Mouse (Mus musculus): Measurements from ENCODE around the gene Nectin4.
"Not testable (repeated sequence)": the region's sequence is repeated elsewhere in the genome, so short reads cannot be mapped to it uniquely, and the experiment has no call there.

Gene Nectin4

DNA sequence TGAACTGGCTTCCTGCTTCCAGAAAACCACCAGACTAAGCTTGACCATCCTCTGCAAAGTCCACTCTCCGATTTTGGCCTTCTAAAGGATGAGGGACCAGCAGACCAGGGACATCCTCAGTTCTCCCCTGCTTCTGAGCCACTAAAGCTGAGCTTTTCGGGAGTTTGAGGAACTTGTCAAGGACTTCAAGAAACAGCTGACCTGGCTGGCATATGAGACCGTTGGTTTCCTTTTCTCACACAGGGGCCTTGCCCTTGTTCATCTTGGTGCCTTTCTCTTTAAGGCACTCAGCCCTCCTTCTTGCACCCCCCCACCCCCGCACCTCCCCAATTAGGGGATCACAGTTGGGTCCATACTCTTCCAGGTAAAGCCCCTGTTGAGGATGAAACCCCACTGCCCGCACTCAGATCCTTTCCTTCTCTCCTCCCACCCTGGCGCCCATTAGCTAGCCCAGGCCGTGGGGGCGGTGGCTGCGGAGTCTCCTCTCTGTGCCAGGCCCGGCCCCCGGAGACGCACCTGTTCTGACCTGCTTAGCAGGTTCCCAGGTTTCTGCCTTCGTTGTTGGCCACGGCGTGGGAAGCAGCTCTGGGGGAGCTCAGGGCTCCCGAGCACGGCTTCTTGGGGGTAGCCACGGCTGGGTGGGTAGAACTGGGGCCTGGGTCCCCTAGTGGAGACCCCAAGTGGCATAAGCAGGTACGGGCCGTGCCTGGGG, at the start of gene Nectin4:
Nectin4 (plus strand) TSS at position 255 of the 712 bp plus-strand sequence.
- no peak for DNase-seq (ENCODE audit: inconsistent ontology term)

DNA sequence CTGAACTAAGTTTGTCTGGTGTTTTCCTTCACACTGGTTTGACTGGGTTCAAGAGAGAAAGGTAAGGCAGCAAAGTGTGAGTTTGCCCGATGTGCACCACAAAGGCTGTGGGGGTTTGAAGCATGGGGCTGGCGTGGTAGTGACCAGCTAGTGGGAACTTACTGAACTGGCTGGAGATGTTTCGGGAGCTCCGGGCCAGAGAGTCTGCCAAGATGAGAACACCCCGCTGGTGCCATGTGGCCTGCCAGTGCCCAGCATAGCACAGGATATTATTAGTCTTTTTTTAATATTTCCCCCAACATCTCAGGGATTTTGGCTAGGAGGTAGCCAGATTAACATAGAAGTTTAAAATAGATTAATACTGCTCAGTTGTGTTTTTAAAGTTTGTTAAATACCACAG, 49.7 kb upstream of the Nectin4 start:
- no peak for DNase-seq (ENCODE audit: inconsistent ontology term)

DNA sequence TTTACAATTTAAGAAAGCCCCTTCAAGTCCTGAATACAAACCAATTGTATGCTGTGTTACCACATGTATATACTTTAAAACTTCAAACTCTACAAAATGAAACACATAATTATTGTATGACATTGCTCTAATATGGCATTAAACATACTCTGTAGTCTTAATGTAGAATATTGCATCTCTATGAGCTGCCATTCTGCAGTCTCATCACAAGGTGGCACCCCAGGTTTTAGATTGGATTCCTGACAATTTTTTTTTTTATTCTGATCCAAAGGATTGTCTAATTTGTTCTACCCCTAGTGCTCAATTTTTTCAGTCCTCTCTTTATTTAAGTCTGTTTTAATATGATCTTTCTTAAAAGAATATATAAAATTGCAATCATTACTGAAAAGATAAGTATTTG, 48.5 kb upstream of the Nectin4 start:
- peak; percentile 13 for DNase-seq (ENCODE audit: inconsistent ontology term)

DNA sequence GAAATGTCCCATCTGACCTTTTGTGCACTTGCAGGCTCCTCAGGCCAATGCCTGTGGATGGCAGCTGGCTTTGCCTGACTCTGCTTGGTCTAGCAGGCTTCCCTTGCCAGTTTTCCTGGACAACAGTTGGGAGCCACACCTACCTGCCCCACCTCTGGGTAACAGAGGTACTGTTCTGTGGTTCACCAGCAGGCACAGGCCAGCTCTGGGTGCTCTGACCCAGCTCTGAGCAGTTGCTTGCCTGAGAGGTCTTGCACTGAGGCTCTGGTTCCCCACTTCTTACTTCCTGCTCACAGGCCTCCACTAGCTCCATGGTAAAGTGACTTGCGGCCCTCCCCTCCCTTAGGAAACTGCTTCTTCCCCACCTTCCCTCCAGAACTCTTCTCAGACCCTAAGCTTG, 47.9 kb upstream of the Nectin4 start:
- no peak for DNase-seq (ENCODE audit: inconsistent ontology term)

DNA sequence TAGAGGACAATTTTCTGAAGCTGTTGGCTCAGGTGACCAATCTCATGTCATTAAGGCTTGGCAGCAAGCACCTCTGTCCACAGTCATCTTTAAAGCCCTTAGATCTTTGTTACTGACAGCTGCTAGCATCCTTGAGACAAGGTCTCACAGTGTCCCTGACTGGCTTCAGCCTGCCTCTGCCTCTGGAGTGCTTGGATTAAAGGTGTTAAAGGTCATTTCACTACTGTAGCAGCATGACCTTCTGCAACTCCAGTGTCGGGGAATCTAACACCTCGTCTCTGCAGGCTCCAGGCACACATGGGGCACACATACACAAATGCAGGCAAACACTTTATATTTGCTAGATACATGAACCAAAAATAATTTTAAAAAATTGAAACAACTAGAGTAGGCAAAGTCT, 44.3 kb upstream of the Nectin4 start:
- DNase-seq (ENCODE audit: inconsistent ontology term), result no peak

DNA sequence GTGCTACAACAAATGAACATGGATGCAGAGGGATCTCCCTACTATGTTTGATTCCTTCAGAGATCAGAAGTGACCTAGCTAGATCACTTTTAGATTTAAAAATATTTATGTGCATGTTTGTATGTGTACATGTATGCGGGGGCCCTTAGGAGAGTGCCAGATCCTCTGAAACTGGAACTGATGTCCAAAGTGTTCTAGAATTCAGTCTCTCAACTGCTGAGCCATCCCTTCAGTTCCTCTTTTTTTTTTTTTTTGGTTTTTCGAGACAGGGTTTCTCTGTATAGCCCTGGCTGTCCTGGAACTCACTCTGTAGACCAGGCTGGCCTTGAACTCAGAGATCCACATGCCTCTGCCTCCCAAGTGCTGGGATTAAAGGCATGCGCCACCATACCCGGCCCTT, 43.3 kb upstream of the Nectin4 start:
- DNase-seq (ENCODE audit: inconsistent ontology term), result not testable (repeated sequence)

DNA sequence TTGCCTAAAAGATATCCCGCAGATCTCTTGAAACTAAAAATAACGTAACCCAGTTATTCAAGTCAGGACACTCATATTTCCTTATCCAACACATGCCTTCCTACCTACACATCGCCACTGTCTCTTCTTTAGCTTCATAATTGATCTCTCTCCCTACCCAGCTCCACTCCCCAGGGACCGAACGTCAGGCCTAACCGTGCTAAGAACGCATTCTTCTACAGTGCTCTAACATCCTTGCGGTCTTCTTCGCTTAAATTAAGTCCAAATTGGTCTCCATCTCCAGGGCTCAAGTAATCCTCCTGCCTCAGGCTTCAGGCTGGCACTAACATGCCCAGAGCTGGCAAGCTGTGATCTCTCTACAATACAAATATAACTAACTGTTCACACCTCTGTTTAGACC, 41.7 kb upstream of the Nectin4 start:
- peak; percentile 22 for DNase-seq (ENCODE audit: inconsistent ontology term)

DNA sequence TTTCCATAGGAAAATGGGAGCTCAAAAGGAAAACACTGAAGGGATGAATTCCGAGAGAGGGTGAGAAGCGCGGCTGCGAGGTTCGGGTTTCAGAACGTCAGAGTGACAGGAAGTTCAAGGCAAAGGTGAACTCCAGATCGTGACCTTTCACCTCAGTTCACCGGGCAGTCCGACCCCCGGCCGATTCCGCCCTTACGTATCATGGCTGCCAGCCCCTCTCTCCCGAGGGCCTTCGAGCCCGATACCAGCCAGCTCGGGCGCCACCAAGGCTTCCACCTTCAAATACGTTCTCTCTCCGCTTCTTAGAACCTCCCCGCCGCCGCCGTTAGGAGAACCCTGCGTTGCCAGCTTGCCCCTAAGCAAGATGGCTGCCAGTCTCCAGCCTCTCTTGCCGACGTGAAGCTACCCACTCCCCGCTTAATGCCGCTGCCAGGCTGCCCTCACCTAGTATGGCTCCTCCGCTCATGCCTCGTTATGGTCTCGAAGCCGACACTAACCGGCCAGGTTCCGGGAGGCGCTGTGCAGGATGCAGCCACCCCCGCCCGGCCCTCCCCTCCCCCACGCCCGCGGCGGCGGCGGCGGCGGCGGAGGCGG, 41.0 kb upstream of the Nectin4 start, which contains the start of gene Dedd:
Dedd (plus strand) TSS at position 307 of the 594 bp plus-strand sequence.
- DNase-seq (ENCODE audit: inconsistent ontology term), result peak; percentile 96

DNA sequence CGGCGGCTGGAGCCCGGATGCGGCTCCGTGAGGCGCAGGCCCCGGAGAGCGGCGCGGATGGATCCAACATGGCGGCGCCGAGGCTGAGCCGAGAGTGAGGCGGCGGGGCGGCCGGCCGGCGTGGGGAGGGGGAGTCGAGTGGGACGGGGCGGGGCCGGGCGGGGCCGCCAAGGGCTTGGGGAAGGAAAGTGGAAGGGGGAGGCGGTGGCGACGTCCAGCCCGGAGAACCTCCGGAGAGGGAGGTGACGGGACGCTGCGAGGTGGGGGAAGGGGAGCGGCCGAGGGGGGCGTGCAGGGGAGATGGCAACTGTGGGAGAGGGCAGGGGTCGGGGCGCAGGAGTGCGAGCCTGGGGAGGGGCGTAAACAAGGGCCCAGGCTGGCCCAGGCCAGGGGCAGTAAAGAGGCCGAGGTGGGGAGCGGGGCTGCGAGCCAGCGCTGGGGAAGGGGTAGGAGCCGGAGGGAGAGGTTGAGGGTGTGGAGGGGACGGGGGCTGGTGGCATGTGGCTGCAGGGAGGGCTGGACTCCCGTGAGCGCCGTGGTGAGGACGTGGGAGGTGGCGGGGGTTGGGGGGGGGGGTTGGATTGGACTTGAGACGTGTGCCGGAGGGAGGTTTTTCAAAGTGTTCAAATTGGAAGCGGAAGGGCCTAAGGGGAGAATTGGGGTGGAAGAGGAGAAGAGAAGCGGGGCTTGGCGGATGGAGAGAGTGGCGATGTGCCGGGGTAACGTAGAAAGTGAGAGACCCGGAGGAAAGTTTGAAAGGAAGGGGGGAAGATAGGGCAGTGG, 40.3 kb upstream of the Nectin4 start:
- DNase-seq (ENCODE audit: inconsistent ontology term), result no peak

DNA sequence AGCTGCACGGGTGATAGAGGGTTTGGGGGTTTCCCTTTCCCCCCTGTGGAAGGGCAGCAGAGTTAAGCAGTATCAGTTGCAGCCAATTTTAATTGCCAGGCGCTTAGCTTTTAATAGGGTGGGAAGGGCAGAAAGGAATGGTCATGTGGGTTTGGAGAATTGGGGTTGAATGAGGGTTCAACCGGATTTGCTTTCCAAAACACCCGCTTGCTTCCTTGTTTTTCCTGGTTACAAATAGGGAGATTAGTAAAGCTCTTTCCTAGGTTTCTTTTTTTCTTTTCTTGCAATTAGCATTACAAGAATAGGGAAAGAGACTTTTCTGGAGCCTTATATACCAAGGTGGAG, 39.7 kb upstream of the Nectin4 start:
- DNase-seq (ENCODE audit: inconsistent ontology term), result peak; percentile 65

DNA sequence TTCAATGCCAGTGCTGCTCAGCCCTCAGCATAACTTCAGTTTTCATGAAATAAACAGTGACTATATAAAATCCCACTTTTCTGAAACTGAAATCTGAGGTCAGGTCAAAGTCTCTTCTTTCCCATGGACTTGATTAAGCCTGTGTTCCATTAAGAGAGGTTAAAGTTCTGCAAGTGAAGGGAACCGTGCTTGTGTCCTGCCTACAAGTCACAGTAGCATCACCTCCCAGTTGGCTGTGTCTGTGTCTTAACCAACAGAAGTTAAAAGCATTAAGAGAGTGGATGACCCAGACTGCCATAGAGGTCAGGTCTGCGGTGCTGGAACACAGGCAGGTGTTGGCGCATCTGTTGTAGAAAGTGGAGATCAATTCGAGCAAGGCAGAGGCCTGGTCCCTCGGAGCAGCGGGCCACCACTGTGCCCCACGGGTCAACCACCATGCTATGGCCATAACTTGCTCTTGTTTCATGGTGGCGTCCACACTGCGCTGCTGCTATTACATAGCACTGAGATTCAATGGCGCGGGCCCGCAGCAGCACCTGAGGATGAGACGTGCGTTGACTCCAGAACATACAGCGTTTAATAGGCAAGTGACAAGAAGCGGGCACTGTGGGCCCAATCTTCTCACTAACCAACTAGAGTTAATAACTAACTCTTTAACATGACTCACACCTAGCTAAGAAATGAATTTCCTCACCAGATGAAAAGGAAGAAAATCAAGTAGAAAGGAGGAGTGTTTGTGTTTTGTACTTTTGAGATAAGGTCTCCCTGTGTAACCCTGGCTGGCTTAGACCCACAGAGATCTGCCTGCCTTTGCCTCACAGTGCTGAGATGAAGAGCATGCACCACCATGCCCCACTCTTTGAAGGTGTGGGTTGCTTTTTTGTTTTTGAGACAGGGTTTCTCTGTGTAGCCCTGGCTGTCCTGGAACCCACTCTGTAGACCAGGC, 27.4 kb upstream of the Nectin4 start:
- no peak for DNase-seq (ENCODE audit: inconsistent ontology term)

DNA sequence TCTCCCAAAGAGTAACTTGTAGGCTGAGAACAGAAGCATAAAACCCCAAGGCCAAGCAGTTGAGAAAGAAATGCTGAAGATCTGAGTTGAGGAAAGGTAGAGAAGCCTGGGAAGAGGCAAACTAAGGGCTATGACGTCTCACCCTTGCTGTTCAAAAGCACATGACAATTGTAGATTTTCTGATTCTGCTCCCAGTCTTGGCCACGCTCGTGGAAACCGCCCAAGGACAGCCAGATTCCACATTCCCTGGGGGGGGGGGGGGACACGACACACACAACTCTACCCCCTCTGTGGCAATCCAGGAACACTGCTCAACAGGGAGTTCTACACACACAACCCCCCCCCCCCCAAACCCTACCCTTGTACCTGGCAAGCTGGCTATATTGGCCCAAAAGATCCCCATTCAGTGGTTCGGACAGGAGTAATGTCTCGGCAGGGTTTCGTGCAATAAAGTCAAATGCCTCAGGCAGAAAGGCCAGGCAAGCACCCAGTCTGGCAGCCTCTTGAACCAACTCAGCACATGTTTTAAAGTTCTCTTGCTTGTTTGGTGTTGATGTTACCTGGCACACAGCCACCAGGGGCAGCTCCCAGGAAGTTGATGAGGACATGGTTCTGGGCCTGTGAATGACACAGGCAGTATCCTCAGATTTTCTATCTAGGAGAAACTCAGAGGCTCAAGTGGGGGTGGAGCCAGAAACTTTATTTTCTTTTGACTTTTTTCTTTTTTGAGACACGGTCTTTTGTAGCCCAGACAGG, 25.8 kb upstream of the Nectin4 start:
- no peak for DNase-seq (ENCODE audit: inconsistent ontology term)

DNA sequence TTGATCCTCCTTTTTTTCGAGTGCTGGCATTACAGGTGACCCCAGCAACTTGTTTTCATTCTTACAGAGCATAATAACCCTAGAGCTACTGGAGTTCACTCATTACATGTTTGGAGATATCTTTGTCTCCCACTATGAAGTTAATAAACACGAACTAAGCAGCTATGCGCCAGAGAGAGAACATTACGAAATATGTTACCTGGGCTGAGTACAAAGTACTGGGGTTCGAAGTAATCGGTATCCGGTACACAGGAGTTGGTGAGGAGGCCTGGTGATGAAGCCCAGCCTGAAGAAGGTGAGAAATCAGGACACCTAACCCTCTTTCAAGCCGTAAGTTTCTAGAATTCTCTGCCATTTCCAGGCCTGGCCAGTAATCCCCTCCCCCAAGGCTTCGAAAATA, 25.2 kb upstream of the Nectin4 start:
- no peak for DNase-seq (ENCODE audit: inconsistent ontology term)

DNA sequence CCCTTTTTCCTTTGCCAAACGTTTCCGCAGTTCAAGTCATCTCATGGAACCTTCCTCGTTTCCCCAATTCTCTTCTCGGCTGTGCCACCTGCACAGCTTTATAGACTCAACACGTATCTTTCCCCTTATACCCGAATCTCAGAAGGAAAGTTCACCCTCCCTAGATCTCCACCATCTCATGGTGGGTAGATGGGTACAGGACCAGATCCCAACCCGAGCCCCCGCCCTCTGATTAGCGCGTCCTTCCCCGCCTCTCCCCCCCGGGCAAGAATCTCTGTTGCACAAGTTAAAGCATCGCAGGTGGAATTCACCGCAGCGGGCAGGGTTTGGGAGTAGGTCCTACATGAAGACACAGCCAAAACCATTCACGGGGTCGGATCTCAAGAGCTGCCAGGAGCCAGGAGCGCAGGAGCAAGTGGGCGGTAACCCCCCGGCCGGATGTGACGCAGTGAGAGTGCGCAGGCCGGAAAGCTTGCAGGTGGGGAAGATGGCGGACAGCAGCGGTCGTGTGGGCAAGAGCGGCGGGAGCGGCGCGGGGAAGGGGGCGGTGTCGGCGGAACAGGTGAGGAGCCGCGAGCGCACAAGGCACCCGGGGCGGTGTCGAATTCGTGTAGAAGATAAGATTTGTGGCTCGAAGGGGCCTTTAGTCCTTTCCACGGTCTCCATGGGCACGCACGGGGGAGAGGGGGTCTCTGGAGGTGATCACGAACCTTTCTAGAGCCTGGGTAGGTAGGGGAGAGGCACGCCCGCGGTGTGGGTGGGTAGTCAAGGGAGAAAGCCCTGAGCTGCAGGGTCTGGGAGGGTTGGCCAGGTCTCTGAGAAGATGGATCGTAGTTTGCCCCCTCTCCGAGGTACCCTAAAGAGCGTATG, 24.4 kb upstream of the Nectin4 start, which contains the start of the genes Nit1 and Pfdn2:
Nit1 (minus strand) TSS at position 422 of the 870 bp plus-strand sequence.
Pfdn2 (plus strand) TSS at position 446 of the 870 bp plus-strand sequence.
- DNase-seq (ENCODE audit: inconsistent ontology term), result peak; percentile 93

DNA sequence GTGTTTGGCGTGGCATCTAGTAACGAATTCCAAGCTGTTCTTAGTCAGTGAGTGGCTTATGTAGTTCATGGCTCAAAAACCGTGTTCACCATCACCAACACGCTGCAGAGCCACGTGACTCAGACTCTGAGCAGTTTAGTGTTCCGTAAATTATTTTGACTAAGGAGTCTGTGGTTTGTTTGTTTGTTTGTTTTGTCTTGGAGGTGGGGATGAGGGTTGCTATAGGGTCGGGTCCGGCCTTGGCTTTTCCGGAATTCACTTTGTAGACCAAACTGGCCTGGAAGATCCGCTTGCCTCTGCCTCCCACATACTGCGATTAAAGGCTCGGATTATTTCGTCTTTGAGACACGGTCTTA, 23.8 kb upstream of the Nectin4 start:
- DNase-seq (ENCODE audit: inconsistent ontology term), result peak; percentile 39

DNA sequence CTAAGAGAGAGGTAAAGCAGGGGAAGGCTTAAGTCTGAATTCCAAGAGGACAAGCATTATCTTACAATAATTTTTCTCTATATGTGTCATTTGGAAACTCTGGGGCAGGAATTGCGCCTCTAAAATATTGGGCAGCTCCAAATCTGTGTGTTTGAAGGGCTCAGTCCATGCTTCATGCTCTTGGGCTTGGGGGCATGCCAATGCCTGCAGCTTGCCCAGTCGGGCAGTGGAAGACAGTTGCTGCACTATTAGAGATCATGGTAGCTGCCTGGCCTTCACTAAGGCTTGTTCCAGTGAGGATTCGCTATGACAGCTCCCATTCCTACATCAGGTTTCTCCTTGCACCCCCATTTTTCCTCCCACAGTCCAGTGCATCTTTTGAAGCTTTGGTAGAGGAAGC, 21.2 kb upstream of the Nectin4 start:
- DNase-seq (ENCODE audit: inconsistent ontology term), result no peak

DNA sequence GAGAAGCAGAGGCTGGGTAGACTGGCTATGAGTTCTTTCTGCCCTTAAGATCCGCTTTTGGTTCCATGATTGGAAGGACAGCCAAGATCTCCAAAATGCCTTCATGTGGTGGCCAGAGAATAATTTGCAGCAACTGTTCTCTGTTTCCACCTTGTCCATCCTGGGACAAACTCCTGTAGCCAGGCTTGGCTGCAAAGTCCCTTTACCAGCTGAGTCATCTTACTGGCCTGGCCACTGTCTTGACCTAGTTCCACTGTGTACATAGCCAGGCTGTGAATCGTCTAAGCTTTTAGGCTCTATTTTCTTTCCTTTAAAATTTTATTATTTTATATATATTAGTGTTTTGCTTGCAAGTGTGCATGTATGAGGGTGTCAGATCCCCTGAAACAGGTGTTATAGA, 20.7 kb upstream of the Nectin4 start:
- no peak for DNase-seq (ENCODE audit: inconsistent ontology term)

DNA sequence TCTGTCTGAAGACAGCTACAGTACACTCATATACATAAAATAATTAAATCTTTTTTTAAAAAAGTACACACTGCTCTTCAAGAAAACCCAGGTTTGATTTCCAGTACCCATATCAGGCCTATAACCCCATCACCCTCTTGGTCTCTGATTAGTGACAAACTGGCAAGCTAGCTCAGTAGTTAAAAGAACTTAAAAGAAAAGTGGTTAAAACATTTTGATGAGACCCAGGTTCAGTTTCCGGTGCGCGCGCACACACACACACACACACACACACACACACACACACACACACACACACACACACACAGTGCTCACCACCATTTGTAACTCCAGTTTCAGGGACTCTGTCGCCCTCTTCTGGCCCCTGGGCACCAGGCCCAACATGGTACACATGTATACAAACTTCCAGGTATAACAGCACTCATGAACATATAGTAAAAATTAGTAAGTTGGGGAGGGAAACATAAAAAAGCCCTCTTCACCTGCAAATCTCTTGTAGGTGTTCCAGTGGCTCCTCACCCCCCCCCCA, 14.0 kb upstream of the Nectin4 start:
- no peak for DNase-seq (ENCODE audit: inconsistent ontology term)

DNA sequence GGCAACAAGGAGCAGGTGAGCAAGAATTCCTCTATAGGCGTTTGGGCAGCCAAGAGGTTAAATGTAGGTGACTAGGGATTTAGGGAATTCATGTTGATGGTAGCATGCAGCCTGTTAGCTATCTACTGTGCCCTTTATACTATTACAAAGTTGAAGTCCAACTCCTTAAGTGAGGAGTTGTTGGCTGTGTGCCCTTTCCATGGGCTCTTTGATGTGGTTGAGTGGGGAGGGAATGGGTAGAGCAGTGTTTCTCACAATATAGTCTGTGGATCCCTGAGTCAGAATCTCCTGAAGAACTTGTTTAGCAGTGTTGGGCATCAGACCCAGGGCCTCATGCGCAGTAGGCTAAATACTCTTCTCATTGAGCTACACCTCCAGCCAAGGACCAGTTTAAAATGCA, 13.1 kb upstream of the Nectin4 start:
- no peak for DNase-seq (ENCODE audit: inconsistent ontology term)

DNA sequence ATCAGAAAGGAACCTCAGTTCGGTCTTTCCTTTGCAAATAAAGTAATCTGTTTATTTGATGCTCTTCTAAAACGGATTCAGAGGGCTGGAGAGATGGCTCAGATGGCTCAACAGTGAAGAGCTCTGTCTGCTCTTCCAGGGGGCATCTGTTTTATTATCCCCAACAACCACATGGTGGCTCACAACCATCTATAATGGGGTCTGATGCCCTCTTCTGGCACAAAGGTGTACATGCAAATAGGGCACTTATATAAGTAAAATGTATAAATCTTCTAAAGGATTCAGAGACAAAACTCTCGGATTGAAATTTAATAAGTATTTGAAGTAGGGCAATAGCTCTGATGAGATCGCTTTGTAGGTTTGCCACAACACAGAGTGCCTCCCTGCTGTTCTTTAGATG, 11.5 kb upstream of the Nectin4 start:
- no peak for DNase-seq (ENCODE audit: inconsistent ontology term)

Data from Muller cell, postnatal 12 days (primary cell).